Mouse (Mus musculus) subcutaneous adipose tissue, adult 2 months (tissue): ENCODE data around the gene Ptp4a2. TPM values are rescaled to one million over a fixed set of nuclear protein-coding genes. Genes with fewer than 3 reads are reported as not detected.

ENCODE experiments used
- polyA plus RNA-seq: library from polyadenylated mRNA; depleted of rRNA; stranded (reverse); fragments of >200 nt; gene quantifications from 2 replicates; pipeline ENCODE4 v1.2.3, GENCODE M21; 2012; ENCODE audit warnings: low replicate concordance; rRNA removed

The Ptp4a2 gene
- polyA plus RNA-seq = 36.9 and 44.1 TPM in 2 replicates

DNA sequence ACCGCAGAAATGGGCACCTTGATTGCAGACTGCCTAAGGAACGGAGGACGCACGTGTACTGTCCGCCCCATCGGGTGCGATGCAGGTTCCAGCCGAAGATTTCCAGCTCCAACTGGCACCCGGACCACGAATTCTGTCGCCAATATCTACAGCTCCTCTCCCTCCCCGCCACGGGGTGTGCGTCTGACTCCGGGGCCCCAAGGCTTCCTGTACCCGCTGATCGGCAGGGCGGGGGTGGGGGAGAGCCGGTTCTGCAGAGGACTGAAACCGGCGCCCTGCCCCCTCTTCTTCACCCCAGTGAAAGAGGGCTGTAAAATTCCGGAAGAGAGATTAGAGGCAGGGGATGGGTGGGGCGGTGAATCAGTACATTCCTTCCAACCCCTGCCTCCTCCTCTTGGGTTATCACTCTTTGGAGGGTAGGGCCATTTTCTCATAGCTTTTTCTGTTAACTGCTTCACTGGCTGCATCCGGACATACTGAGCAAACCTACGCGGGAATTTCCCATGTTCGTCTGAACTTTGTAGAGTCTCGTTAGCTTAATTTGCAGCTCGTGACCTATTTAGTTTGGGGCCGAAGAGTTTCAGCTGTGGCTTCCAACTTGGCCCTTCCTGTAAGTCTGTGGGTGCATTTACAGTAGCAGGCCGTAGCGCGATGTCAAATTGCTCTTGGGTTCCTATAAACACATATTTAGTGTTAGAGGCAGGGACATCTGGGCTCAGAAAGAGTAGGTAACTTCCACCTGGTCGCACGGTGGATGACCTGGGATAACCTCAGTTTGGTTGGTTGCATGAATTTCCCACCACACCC, at the start of gene Ptp4a2:
Gene Ptp4a2, plus strand, starts transcription at position 422 of the 807 bp plus-strand sequence.

Other genes starting within 250 kb of the Ptp4a2 start
- 3.9 and 14.2 TPM in 2 replicates for gene Lck, start 237.6 kb upstream of the Ptp4a2 start, polyA plus RNA-seq
- 5.5 and 9.6 TPM in 2 replicates for gene Fam167b, start 232.7 kb upstream of the Ptp4a2 start, polyA plus RNA-seq
- gene Eif3i, start 210.6 kb upstream of the Ptp4a2 start, polyA plus RNA-seq = 288 and 471 TPM in 2 replicates
- gene Tmem234, start 210.6 kb upstream of the Ptp4a2 start, polyA plus RNA-seq = 175 and 198 TPM in 2 replicates
- 3.5 and 5.3 TPM in 2 replicates for gene Dcdc2b, start 197.0 kb upstream of the Ptp4a2 start, polyA plus RNA-seq
- 42.7 and 47.4 TPM in 2 replicates for gene Iqcc, start 192.1 kb upstream of the Ptp4a2 start, polyA plus RNA-seq
- gene Ccdc28b, start 187.3 kb upstream of the Ptp4a2 start, polyA plus RNA-seq = 29.9 and 47.1 TPM in 2 replicates
- gene Txlna, start 170.2 kb upstream of the Ptp4a2 start, polyA plus RNA-seq = 29.3 and 49.8 TPM in 2 replicates
- gene Kpna6, start 138.5 kb upstream of the Ptp4a2 start, polyA plus RNA-seq = 45.3 and 52.7 TPM in 2 replicates
- gene Tmem39b, start 114.4 kb upstream of the Ptp4a2 start, polyA plus RNA-seq = 19.3 and 45.2 TPM in 2 replicates
- 10.8 and 32.5 TPM in 2 replicates for gene Khdrbs1, start 68.9 kb upstream of the Ptp4a2 start, polyA plus RNA-seq
- gene Spocd1, start 118.0 kb downstream of the Ptp4a2 start, polyA plus RNA-seq = 0.13 TPM in 1 of 2 replicates, not detected in the other
- 0.99 and 15.8 TPM in 2 replicates for gene Adgrb2, start 173.7 kb downstream of the Ptp4a2 start, polyA plus RNA-seq
- gene Col16a1, start 236.6 kb downstream of the Ptp4a2 start, polyA plus RNA-seq = 14.5 and 152 TPM in 2 replicates